In the genomic region with DNA sequence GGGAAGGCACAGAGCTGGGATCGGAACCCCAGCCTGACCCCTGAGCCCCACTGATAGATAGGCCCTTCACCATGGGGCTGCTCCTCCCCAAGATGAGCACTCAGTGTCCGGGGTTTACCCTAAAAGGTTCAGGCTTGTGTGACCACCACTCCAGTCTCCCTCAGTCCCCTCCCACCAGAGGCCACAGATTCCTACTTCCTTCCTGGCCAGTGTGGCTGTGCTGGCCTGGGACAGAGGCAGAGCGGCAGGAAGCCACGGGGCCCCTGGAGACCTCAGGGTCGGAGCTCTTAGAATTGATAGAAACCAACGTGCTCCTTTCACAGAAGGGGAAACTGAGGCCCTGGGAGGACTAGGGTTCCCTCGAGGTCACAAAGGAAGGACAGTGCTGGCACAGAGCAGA, we compare ENCODE assay signal across 9 mouse cellular contexts. TPM values are rescaled to one million over a fixed set of nuclear protein-coding genes. Genes with fewer than 3 reads are reported as not detected.
DNase-seq lines count a peak whose midpoint lies in the region; ATAC-seq and TF ChIP-seq lines count a peak whose summit lies in the region.
"Had no signal": no experiment of that assay in that cellular context is flagged by ENCODE, and none has a peak within 500 bp of the region (broad histone marks: within the 10 kb centered on the region; RNA-seq: fewer than 3 reads in every experiment).

No protein-coding gene starts in this region.

- no peaks in the 10 kb centered on the region for H3K9me3 ChIP-seq in liver, embryonic 11.5 days (ENCODE audit: control insufficient read depth, low read length)
- H3K9me3 ChIP-seq in liver, postnatal 0 days (ENCODE audit: low read length) = no peaks in the 10 kb centered on the region
- H3K9me3 ChIP-seq in heart, embryonic 12.5 days (replicated peaks) = no peaks in the 10 kb centered on the region
- H3K9me3 ChIP-seq: hindbrain, embryonic 15.5 days had no signal

- TF ChIP-seq EP300 in liver, postnatal 0 days (IDR thresholded peaks at IDR 0.05; ENCODE audit: low read depth) = no peak

- no peak overlapping the region for H3K9ac ChIP-seq in liver, embryonic 11.5 days (ENCODE audit: low read depth, low read length)
- no peak overlapping the region for H3K9ac ChIP-seq in liver, postnatal 0 days (replicated peaks)
- H3K9ac ChIP-seq in heart, embryonic 12.5 days = no peak overlapping the region
- H3K9ac ChIP-seq: hindbrain, embryonic 15.5 days had no signal

- no peak overlapping the region for H3K4me2 ChIP-seq in liver, embryonic 11.5 days
- H3K4me2 ChIP-seq in liver, postnatal 0 days (ENCODE audit: low read depth, low read length) = no peak overlapping the region
- H3K4me2 ChIP-seq in heart, embryonic 12.5 days = no peak overlapping the region
- H3K4me2 ChIP-seq: hindbrain, embryonic 15.5 days had no signal

- ATAC-seq in liver, embryonic 11.5 days (replicated peaks; ENCODE audit: low FRiP score) = peak; percentile 34; the same call in 1 of the 2 replicates
- no peak for ATAC-seq in liver, postnatal 0 days
- 0 out of 2 replicates have a peak, but pooled peaks have one; percentile 10 for ATAC-seq in heart, embryonic 12.5 days (ENCODE audit: insufficient number of reproducible peaks, low FRiP score)
- ATAC-seq in inflammation-experienced regulatory T-cells, adult 6 months = no peak
- ATAC-seq in CD4-positive, CD25-positive, alpha-beta regulatory T cell, adult 4 months = no peak

- H3K4me1 ChIP-seq in liver, embryonic 11.5 days (replicated peaks; ENCODE audit: control insufficient read depth, insufficient read depth, low read length) = peaks cover 24% of the 10 kb centered on the region
- peaks cover 12% of the 10 kb centered on the region; the same call in 1 of the 2 replicates for H3K4me1 ChIP-seq in liver, postnatal 0 days (ENCODE audit: insufficient read depth)
- peaks cover 35% of the 10 kb centered on the region for H3K4me1 ChIP-seq in heart, embryonic 12.5 days (replicated peaks)

- no peaks in the 10 kb centered on the region for H3K36me3 ChIP-seq in liver, embryonic 11.5 days (ENCODE audit: control insufficient read depth, insufficient read depth, low read length)
- H3K36me3 ChIP-seq in liver, postnatal 0 days (replicated peaks; ENCODE audit: insufficient read depth, low read length) = no peaks in the 10 kb centered on the region
- H3K36me3 ChIP-seq in heart, embryonic 12.5 days = no peaks in the 10 kb centered on the region
- H3K36me3 ChIP-seq: hindbrain, embryonic 15.5 days had no signal

- DNase-seq in adrenal gland, postnatal 10 days = peak; percentile 28
- no peak for DNase-seq in adrenal gland, postnatal 25 days
- no peak for DNase-seq in liver, embryonic 11.5 days (ENCODE audit: low spot score)
- no peak for DNase-seq in liver, postnatal 0 days
- peak; percentile 48 to 60 for DNase-seq in kidney, postnatal 4 days

- TF ChIP-seq CTCF in liver, postnatal 0 days (IDR thresholded peaks at IDR 0.05; ENCODE audit: low read depth) = no peak

- H3K27me3 ChIP-seq in liver, embryonic 11.5 days (replicated peaks; ENCODE audit: control insufficient read depth, insufficient read depth, low read length) = peaks cover 5% of the 10 kb centered on the region; the same call in 1 of the 2 replicates
- no peaks in the 10 kb centered on the region for H3K27me3 ChIP-seq in liver, postnatal 0 days (ENCODE audit: insufficient read depth, low read length)
- no peaks in the 10 kb centered on the region for H3K27me3 ChIP-seq in heart, embryonic 12.5 days (replicated peaks)
- H3K27me3 ChIP-seq: hindbrain, embryonic 15.5 days had no signal

- H3K4me3 ChIP-seq in liver, embryonic 11.5 days (ENCODE audit: low read depth, low read length) = no peak overlapping the region
- H3K4me3 ChIP-seq in liver, postnatal 0 days (ENCODE audit: low read depth, low read length) = no peak overlapping the region
- no peak overlapping the region for H3K4me3 ChIP-seq in heart, embryonic 12.5 days
- H3K4me3 ChIP-seq: hindbrain, embryonic 15.5 days had no signal

- no peak overlapping the region for H3K27ac ChIP-seq in liver, embryonic 11.5 days (ENCODE audit: low read depth, low read length)
- H3K27ac ChIP-seq in liver, postnatal 0 days (ENCODE audit: low read depth) = no peak overlapping the region
- H3K27ac ChIP-seq in heart, embryonic 12.5 days (ENCODE audit: poor library complexity, severe bottlenecking) = no peak overlapping the region
- H3K27ac ChIP-seq: hindbrain, embryonic 15.5 days had no signal

- WGBS in liver, embryonic 11.5 days = 13% methylated on average over 7 of the region's 7 CpGs
- WGBS in liver, postnatal 0 days (ENCODE audit: insufficient replicate concordance) = 11% methylated on average over 7 of the region's 7 CpGs
- 25% methylated on average over 7 of the region's 7 CpGs for WGBS in heart, embryonic 12.5 days

RNA-seq across cellular contexts. Expression of gene Arhgef10l, which starts 3.4 kb away (rescaled TPM):
- 10 to 100 TPM; 17.5 to 25.7 TPM for total RNA-seq in adrenal gland, postnatal 10 days (2021)
- 10.0 and 16.6 TPM in 2 replicates for total RNA-seq in adrenal gland, postnatal 25 days (2021)
- polyA plus RNA-seq in liver, embryonic 11.5 days (2014; fragmentation: Nextera tagmentation; extraction: Ambion mirVana) = 5.0 and 6.7 TPM in 2 replicates
- 6.3 and 7.6 TPM in 2 replicates for polyA plus RNA-seq in liver, postnatal 0 days (2015; fragmentation: Nextera tagmentation; extraction: Ambion mirVana)
- polyA plus RNA-seq in heart, embryonic 12.5 days (2016; fragmentation: Nextera tagmentation; extraction: Ambion mirVana) = 20.1 and 21.0 TPM in 2 replicates
- under 1 TPM in 1 of 3 experiments, not detected in 2; 0.12 TPM for polyA plus RNA-seq in inflammation-experienced regulatory T-cells, adult 6 months (2017; shearing (Covaris generic))
- polyA plus RNA-seq in CD4-positive, CD25-positive, alpha-beta regulatory T cell, adult 4 months (2017; shearing (Covaris generic)) = under 1 TPM in 1 of 2 experiments, not detected in 1; 0.16 TPM

RNA-seq across cellular contexts. Expression of gene Rcc2, which starts 37.9 kb away (rescaled TPM):
- total RNA-seq in adrenal gland, postnatal 10 days (2021) = 10 to 100 TPM; 69.2 to 74.3 TPM
- total RNA-seq in adrenal gland, postnatal 25 days (2021) = 82.0 and 87.5 TPM in 2 replicates
- polyA plus RNA-seq in liver, embryonic 11.5 days (2014; fragmentation: Nextera tagmentation; extraction: Ambion mirVana) = 66.7 and 74.5 TPM in 2 replicates
- 15.1 TPM in 2 replicates for polyA plus RNA-seq in liver, postnatal 0 days (2015; fragmentation: Nextera tagmentation; extraction: Ambion mirVana)
- 38.5 and 40.6 TPM in 2 replicates for polyA plus RNA-seq in heart, embryonic 12.5 days (2016; fragmentation: Nextera tagmentation; extraction: Ambion mirVana)
- polyA plus RNA-seq in inflammation-experienced regulatory T-cells, adult 6 months (2017; shearing (Covaris generic)) = 10 to 100 TPM; 13.8 to 21.6 (median 21.0) TPM
- polyA plus RNA-seq in CD4-positive, CD25-positive, alpha-beta regulatory T cell, adult 4 months (2017; shearing (Covaris generic)) = 10 to 100 TPM; 18.7 to 20.4 TPM

Comparison
In these comparisons a context has a peak if more than half of its experiments do, and no peak if none do; other contexts are left out.
1. DNase-seq: peak in adrenal gland, postnatal 10 days (single experiment) and kidney, postnatal 4 days (2 of 2); none in adrenal gland, postnatal 25 days (single experiment), liver, embryonic 11.5 days (single experiment) and liver, postnatal 0 days (single experiment).
2. ATAC-seq: peak in liver, embryonic 11.5 days (single experiment) and heart, embryonic 12.5 days (single experiment); none in liver, postnatal 0 days (single experiment), inflammation-experienced regulatory T-cells, adult 6 months (single experiment) and CD4-positive, CD25-positive, alpha-beta regulatory T cell, adult 4 months (single experiment).